16 mouse cellular contexts compared by ENCODE assay signal in the genomic region with DNA sequence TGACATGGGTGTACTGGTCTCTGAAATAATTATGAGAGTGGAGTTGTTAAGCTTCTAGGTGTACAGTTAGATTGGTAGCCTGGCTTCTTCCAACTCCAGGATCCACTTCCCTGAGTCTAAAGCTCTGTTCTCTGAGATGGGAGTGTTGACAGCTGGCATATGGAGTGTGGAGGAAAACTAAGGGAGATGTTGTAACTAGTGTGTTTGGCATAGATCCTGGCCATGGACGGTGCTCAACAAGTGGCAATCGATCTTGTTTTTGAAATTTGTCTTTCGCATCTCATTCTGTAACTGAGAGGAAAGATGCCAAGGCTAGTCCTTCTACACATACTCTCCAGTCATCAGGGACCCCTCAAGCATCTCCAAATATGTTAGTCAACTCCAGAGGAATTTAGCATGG.
DNase-seq lines count a peak whose midpoint lies in the region; ATAC-seq and TF ChIP-seq lines count a peak whose summit lies in the region.
"Had no signal": no experiment of that assay in that cellular context is flagged by ENCODE, and none has a peak within 500 bp of the region (broad histone marks: within the 10 kb centered on the region; RNA-seq: fewer than 3 reads in every experiment).

No protein-coding gene starts in this region.

- H3K4me3 ChIP-seq in heart, embryonic 10.5 days, result no peak overlapping the region
- H3K4me3 ChIP-seq in lung, postnatal 0 days (ENCODE audit: low read depth, low read length), result no peak overlapping the region
- no peak overlapping the region for H3K4me3 ChIP-seq in midbrain, embryonic 13.5 days (replicated peaks)
- no peak overlapping the region for H3K4me3 ChIP-seq in thymus, adult 2 months (ENCODE audit: control insufficient read depth, insufficient read depth, low read length)
- H3K4me3 ChIP-seq: embryonic facial prominence, embryonic 15.5 days; hindbrain, embryonic 10.5 days; stomach, embryonic 15.5 days had no signal

- 87% methylated on average over 3 of the region's 3 CpGs for WGBS in heart, embryonic 10.5 days
- WGBS in lung, postnatal 0 days, result 40% methylated on average over 3 of the region's 3 CpGs
- WGBS in midbrain, embryonic 13.5 days, result 96% methylated on average over 3 of the region's 3 CpGs
- 89% methylated on average over 3 of the region's 3 CpGs for WGBS in thymus, adult 2 months

- no peak overlapping the region for H3K27ac ChIP-seq in heart, embryonic 10.5 days
- H3K27ac ChIP-seq in lung, postnatal 0 days (ENCODE audit: low read length), result no peak overlapping the region
- no peak overlapping the region for H3K27ac ChIP-seq in midbrain, embryonic 13.5 days
- H3K27ac ChIP-seq in thymus, adult 2 months (ENCODE audit: control insufficient read depth, insufficient read depth, low read length), result no peak overlapping the region
- H3K27ac ChIP-seq: embryonic facial prominence, embryonic 15.5 days; hindbrain, embryonic 10.5 days; liver, embryonic 14.5 days; stomach, embryonic 15.5 days had no signal

- no peaks in the 10 kb centered on the region for H3K27me3 ChIP-seq in heart, embryonic 10.5 days (ENCODE audit: insufficient read depth, poor library complexity, severe bottlenecking)
- H3K27me3 ChIP-seq in lung, postnatal 0 days (replicated peaks; ENCODE audit: insufficient read depth, low read length), result no peaks in the 10 kb centered on the region
- H3K27me3 ChIP-seq in midbrain, embryonic 13.5 days, result no peaks in the 10 kb centered on the region
- H3K27me3 ChIP-seq in thymus, adult 2 months (ENCODE audit: control insufficient read depth, insufficient read depth, low read length), result no peaks in the 10 kb centered on the region
- H3K27me3 ChIP-seq: CH12.LX; embryonic facial prominence, embryonic 15.5 days; Patski; stomach, embryonic 15.5 days had no signal

- H3K4me2 ChIP-seq in lung, postnatal 0 days (replicated peaks; ENCODE audit: low read depth, low read length), result no peak overlapping the region
- no peak overlapping the region for H3K4me2 ChIP-seq in midbrain, embryonic 13.5 days (replicated peaks)
- H3K4me2 ChIP-seq: embryonic facial prominence, embryonic 15.5 days; stomach, embryonic 15.5 days had no signal

- H3K4me1 ChIP-seq in heart, embryonic 10.5 days, result no peaks in the 10 kb centered on the region
- H3K4me1 ChIP-seq in lung, postnatal 0 days (ENCODE audit: insufficient read depth, low read depth, low read length), result no peaks in the 10 kb centered on the region
- 0 out of 2 replicates have a peak, but pooled peaks cover 2% of the 10 kb centered on the region for H3K4me1 ChIP-seq in midbrain, embryonic 13.5 days (replicated peaks)
- no peaks in the 10 kb centered on the region for H3K4me1 ChIP-seq in thymus, adult 2 months (replicated peaks; ENCODE audit: control insufficient read depth, insufficient read depth, low read length)
- H3K4me1 ChIP-seq: embryonic facial prominence, embryonic 15.5 days; stomach, embryonic 15.5 days had no signal

- no peak for TF ChIP-seq EP300 in lung, postnatal 0 days (IDR thresholded peaks at IDR 0.05)

- DNase-seq in heart, adult 18-20 months, result peak; percentile 54 to 70
- DNase-seq in heart, embryonic 10.5 days (ENCODE audit: low spot score), result no peak
- peak; percentile 91 for DNase-seq in adipocyte (ENCODE audit: low spot score)
- DNase-seq in gastrocnemius, postnatal 25 days, result peak; percentile 22
- peak; percentile 72 for DNase-seq in lung, postnatal 0 days (ENCODE audit: low spot score)
- DNase-seq in thymus, adult 2 months, result no peak
- DNase-seq: right cerebral cortex, postnatal 4 days; thymus, postnatal 4 days had no signal

- no peak for TF ChIP-seq CTCF in lung, postnatal 0 days (IDR thresholded peaks at IDR 0.05)
- TF ChIP-seq CTCF in thymus, adult 2 months (IDR thresholded peaks at IDR 0.05; ENCODE audit: borderline replicate concordance, control insufficient read depth, extremely low read depth, insufficient read depth, low read length, poor library complexity), result no peak

- TF ChIP-seq POLR2A in thymus, adult 2 months (IDR thresholded peaks at IDR 0.05; ENCODE audit: control insufficient read depth, extremely low read depth, insufficient read depth, low read length, poor library complexity), result no peak

- ATAC-seq in lung, postnatal 0 days, result peak; percentile 71
- no peak for ATAC-seq in midbrain, embryonic 13.5 days
- ATAC-seq: intestine, postnatal 0 days; Patski had no signal

- H3K9me3 ChIP-seq in heart, embryonic 10.5 days, result no peaks in the 10 kb centered on the region
- no peaks in the 10 kb centered on the region for H3K9me3 ChIP-seq in lung, postnatal 0 days (ENCODE audit: low read length)
- peaks cover 4% of the 10 kb centered on the region; the same call in 1 of the 2 replicates for H3K9me3 ChIP-seq in midbrain, embryonic 13.5 days
- H3K9me3 ChIP-seq: embryonic facial prominence, embryonic 15.5 days; stomach, embryonic 15.5 days had no signal

- no peak overlapping the region for H3K9ac ChIP-seq in lung, postnatal 0 days (replicated peaks; ENCODE audit: low read depth)
- H3K9ac ChIP-seq in midbrain, embryonic 13.5 days (replicated peaks), result no peak overlapping the region
- H3K9ac ChIP-seq: embryonic facial prominence, embryonic 15.5 days; liver, embryonic 14.5 days; stomach, embryonic 15.5 days had no signal

- no peaks in the 10 kb centered on the region for H3K36me3 ChIP-seq in heart, embryonic 10.5 days
- H3K36me3 ChIP-seq in lung, postnatal 0 days (ENCODE audit: insufficient read depth, low read length), result no peaks in the 10 kb centered on the region
- peaks cover 4% of the 10 kb centered on the region; the same call in 1 of the 2 replicates for H3K36me3 ChIP-seq in midbrain, embryonic 13.5 days
- no peaks in the 10 kb centered on the region for H3K36me3 ChIP-seq in thymus, adult 2 months (ENCODE audit: control insufficient read depth, insufficient read depth, low read length)
- H3K36me3 ChIP-seq: embryonic facial prominence, embryonic 15.5 days; hindbrain, embryonic 10.5 days; stomach, embryonic 15.5 days had no signal

Comparison
In these comparisons a context has a peak if more than half of its experiments do, and no peak if none do; other contexts are left out.
1. DNase-seq: peak in heart, adult 18-20 months (2 of 2), adipocyte (single experiment), gastrocnemius, postnatal 25 days (single experiment) and lung, postnatal 0 days (single experiment); none in heart, embryonic 10.5 days (single experiment) and thymus, adult 2 months (single experiment).